Mouse (Mus musculus) intestine, embryonic 14.5 days (tissue): ENCODE data around the gene Cecr2. TPM values are rescaled to one million over a fixed set of nuclear protein-coding genes. Genes with fewer than 3 reads are reported as not detected.

Experiments used
- ATAC-seq: fragments of 200-750 bp; cut with Nextera tagmentation; replicated peaks from 2 replicates; pipeline ENCODE4 v1.8.0; 2017; ENCODE audit warnings: low read depth, moderate number of reproducible peaks, moderate TSS enrichment, moderate library complexity; ENCODE audit not compliant: low FRiP score, low TSS enrichment
- DNase-seq: peaks from one replicate; pipeline ENCODE4 v3.0.0-alpha.2; 2018; ENCODE audit warnings: low spot score
- H3K27ac ChIP-seq: fragments of 300-500 bp; sonication (generic); 2 replicates; pipeline ENCODE4 v1.5.1; 2014; ENCODE audit warnings: low read depth, mild to moderate bottlenecking, control low read depth
- H3K27me3 ChIP-seq: fragments of 300-500 bp; sonication (generic); replicated peaks from 2 replicates; pipeline ENCODE4 v1.6.1; 2014; ENCODE audit warnings: low read length, control low read depth; ENCODE audit not compliant: control insufficient read depth, insufficient read depth
- H3K36me3 ChIP-seq: fragments of 300-500 bp; sonication (generic); 2 replicates; pipeline ENCODE4 v1.6.1; 2014; ENCODE audit warnings: low read length, control low read depth; ENCODE audit not compliant: control insufficient read depth, insufficient read depth
- H3K4me1 ChIP-seq: fragments of 300-500 bp; sonication (generic); replicated peaks from 2 replicates; pipeline ENCODE4 v1.6.1; 2014; ENCODE audit warnings: low read length, control low read depth, mixed read lengths; ENCODE audit not compliant: control insufficient read depth, insufficient read depth
- H3K4me2 ChIP-seq: fragments of 300-500 bp; sonication (generic); 2 replicates; pipeline ENCODE4 v1.6.1; 2014; ENCODE audit warnings: low read length
- H3K4me3 ChIP-seq: fragments of 300-500 bp; sonication (generic); 2 replicates; pipeline ENCODE4 v1.5.1; 2014; ENCODE audit warnings: low read depth, low read length, control low read depth, mixed read lengths
- H3K9ac ChIP-seq: fragments of 300-500 bp; sonication (generic); 2 replicates; pipeline ENCODE4 v1.6.1; 2014; ENCODE audit warnings: mild to moderate bottlenecking, low read length
- H3K9me3 ChIP-seq: fragments of 300-500 bp; sonication (generic); 2 replicates; pipeline ENCODE4 v1.6.1; 2016; ENCODE audit warnings: low read length, control low read depth; ENCODE audit not compliant: control insufficient read depth
- WGBS: fragments of 180-500 bp; shearing (Covaris S2); extraction: QIAGEN DNeasy Blood & Tissue Kit; methylation state at CpG from one replicate; pipeline ENCODE4 v1.1.7; 2014; 5-methylcytosine and 5-hydroxymethylcytosine counted together
- polyA plus RNA-seq: library from polyadenylated mRNA; unstranded; fragments of >200 nt; fragmentation: Nextera tagmentation; extraction: Ambion mirVana; gene quantifications from 2 replicates; pipeline ENCODE4 v1.2.1, GENCODE M21; 2014

The Cecr2 gene
- polyA plus RNA-seq, 1 experiment from 2014 or later, result 1.9 TPM

DNA sequence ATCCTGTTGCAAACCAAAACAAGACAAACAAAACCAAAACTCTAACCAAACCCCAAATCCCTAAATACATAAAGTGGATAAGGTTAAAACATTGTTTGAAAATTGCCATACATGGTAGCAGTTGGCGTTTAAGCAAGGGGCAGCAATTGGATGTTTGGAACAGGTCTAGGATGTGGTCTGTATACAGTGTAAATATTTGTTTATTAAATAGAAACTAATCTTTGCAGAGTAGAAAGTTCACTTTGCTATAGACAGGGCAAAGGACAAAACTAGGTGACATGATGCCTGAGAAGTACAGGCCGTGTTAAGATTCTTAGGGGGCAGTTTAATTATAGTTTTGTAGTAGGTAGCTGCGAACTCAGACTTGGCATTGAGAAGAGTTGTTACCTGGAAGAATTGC lies 18.6 kb downstream of the Cecr2 start:
- no peaks in the 10 kb centered on the region for H3K36me3 ChIP-seq
- H3K9me3 ChIP-seq, result no peaks in the 10 kb centered on the region
- no peak for ATAC-seq
- DNase-seq, result no peak
- no peak overlapping the region for H3K4me3 ChIP-seq
- 80% methylated on average over 3 of the region's 3 CpGs for WGBS
- H3K9ac ChIP-seq, result no peak overlapping the region
- H3K4me2 ChIP-seq, result no peak overlapping the region
- no peak overlapping the region for H3K27ac ChIP-seq
- no peaks in the 10 kb centered on the region for H3K27me3 ChIP-seq
- no peaks in the 10 kb centered on the region for H3K4me1 ChIP-seq

DNA sequence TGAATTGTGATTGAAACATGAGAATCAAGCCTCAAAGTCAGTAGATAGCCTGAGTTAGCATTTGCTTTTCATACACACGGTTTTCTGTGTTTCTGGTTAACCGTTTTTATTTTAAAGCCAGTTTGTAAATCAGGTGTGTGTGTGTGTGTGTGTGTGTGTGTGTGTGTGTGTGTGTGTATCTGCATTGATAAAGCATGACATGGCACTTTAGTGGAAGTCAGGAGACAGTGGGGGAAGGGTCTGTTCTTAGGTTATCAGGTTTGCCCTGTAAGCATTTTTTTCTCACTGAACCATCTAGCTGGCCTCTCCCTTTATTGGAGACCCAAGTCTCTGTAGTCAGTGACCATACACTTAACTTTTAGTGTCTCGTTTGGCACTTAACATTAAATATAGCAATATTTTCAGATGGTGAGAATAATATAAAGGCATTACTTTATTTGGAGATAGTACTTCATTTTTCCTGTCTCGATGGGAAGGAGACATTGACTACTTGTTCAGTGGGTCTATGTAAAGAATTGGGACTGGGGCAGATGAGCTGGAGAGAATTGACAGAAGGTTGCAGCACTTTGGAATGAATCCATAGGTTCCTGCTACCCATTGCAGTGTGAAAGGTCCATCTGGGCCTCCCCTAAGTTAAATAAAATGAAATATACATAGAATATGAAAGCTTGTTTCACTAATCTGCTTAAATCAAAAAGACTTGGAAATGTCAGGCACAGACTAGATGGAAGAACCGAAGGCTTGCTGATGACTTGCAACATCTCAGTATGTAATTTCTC lies 20.9 kb downstream of the Cecr2 start:
- H3K9me3 ChIP-seq, result no peaks in the 10 kb centered on the region
- no peak overlapping the region for H3K27ac ChIP-seq
- H3K36me3 ChIP-seq, result no peaks in the 10 kb centered on the region
- DNase-seq (no peak), ATAC-seq (no peak)
- H3K9ac ChIP-seq, result no peak overlapping the region
- WGBS, result 87% methylated on average over 5 of the region's 5 CpGs
- H3K4me1 ChIP-seq, result no peaks in the 10 kb centered on the region
- H3K27me3 ChIP-seq, result no peaks in the 10 kb centered on the region
- no peak overlapping the region for H3K4me2 ChIP-seq
- no peak overlapping the region for H3K4me3 ChIP-seq

DNA sequence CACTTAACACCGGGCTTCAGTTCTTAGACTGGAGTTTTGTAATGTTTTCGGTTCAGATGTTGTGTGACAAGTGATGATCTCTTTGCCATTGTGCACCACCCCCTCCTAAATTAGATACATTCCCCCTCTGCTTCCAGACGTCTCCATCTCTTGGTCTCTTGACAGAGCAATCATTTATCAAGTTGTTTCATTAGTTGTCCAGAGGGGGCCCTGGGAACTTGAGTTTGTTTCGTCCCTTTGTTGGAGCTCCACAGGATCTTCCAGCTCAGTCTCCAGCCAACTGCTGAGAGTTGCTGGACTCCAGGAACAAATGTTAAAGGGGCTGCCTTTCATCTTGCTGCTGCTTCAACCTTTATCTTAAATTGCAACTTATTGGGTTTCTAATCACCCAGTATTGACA lies 34.1 kb downstream of the Cecr2 start:
- H3K4me2 ChIP-seq, result no peak overlapping the region
- no peak overlapping the region for H3K4me3 ChIP-seq
- no peak for DNase-seq
- no peaks in the 10 kb centered on the region for H3K4me1 ChIP-seq
- no peaks in the 10 kb centered on the region for H3K27me3 ChIP-seq
- H3K27ac ChIP-seq, result no peak overlapping the region
- no peaks in the 10 kb centered on the region for H3K36me3 ChIP-seq
- 36% methylated on average over 4 of the region's 4 CpGs for WGBS
- H3K9me3 ChIP-seq, result no peaks in the 10 kb centered on the region
- no peak for ATAC-seq
- no peak overlapping the region for H3K9ac ChIP-seq

DNA sequence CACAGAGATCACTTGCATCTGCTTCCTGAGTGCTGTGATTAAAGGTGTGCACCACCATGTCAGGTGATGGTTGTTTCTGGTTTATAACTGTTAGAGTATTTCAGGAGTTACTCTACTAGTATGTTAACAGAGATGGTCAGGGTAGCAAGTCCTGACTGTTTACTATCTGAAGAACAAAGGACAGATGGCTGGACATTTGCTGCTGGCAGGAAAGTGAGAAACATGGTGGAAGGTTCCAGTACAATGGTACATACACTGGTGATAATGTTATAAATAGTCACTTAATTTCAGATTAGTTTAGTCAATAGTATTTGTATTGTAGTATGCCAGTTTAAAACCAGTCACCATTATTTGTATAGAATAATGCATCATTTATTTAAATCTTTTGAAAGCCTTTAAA lies 38.2 kb downstream of the Cecr2 start:
- Histone ChIP-seq H3K9ac (no peak overlapping the region), H3K9me3 (no peaks in the 10 kb centered on the region), H3K27me3 (no peaks in the 10 kb centered on the region), H3K4me1 (no peaks in the 10 kb centered on the region), H3K4me3 (no peak overlapping the region), H3K36me3 (no peaks in the 10 kb centered on the region), H3K4me2 (no peak overlapping the region), H3K27ac (no peak overlapping the region)
- no peak for ATAC-seq
- DNase-seq, result no peak

DNA sequence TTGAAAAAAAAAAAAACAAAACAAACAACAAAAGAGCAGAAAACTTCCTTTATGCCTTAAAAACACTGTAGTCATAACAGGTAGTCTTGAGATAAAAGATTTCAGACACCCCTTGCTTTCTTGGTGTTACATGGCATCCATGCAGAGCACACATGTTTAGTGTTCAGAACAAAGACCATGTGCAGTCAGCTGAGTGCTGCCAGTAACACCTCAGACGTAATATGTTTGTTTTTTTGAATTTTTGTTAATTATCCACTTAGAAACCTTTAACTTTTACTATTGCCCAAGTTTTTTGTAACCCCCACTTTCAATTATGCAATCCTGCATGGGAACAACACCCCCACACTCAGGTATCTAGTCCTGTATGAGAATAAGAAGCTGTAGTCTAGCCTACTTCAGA lies 42.6 kb downstream of the Cecr2 start:
- H3K9me3 ChIP-seq, result no peaks in the 10 kb centered on the region
- no peak for ATAC-seq
- WGBS, result 59% methylated on average over 1 of the region's 1 CpGs

DNA sequence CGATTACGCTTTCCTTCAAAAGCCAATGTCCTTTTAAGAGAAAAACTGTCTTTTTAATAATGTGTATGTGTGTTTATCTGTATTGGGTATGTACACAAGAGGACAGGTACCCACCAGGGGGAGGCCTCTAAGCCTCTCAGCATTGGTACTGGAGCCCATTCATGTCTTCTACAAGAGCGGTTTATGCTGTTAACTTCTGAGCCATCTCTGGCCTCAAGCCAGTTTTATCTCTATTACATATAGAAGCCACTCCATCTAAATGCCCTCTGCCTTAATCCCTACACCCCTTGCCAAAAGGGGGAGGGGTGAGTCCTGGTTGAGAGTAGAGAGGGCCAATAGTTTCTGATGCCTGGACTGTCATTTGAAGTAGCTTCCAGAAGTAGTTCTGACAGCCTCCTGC lies 48.6 kb downstream of the Cecr2 start:
- Histone ChIP-seq H3K4me2 (no peak overlapping the region), H3K4me3 (no peak overlapping the region), H3K27me3 (no peaks in the 10 kb centered on the region), H3K36me3 (no peaks in the 10 kb centered on the region), H3K9ac (no peak overlapping the region), H3K9me3 (no peaks in the 10 kb centered on the region), H3K27ac (no peak overlapping the region), H3K4me1 (no peaks in the 10 kb centered on the region)
- DNase-seq (no peak), ATAC-seq (no peak)
- 89% methylated on average over 3 of the region's 3 CpGs for WGBS

More for the DNA sequence above, 42.6 kb downstream of the Cecr2 start:
- Histone ChIP-seq H3K9ac (no peak overlapping the region), H3K36me3 (no peaks in the 10 kb centered on the region), H3K4me1 (no peaks in the 10 kb centered on the region), H3K4me3 (no peak overlapping the region), H3K27me3 (no peaks in the 10 kb centered on the region), H3K27ac (no peak overlapping the region), H3K4me2 (no peak overlapping the region)
- no peak for DNase-seq

DNA sequence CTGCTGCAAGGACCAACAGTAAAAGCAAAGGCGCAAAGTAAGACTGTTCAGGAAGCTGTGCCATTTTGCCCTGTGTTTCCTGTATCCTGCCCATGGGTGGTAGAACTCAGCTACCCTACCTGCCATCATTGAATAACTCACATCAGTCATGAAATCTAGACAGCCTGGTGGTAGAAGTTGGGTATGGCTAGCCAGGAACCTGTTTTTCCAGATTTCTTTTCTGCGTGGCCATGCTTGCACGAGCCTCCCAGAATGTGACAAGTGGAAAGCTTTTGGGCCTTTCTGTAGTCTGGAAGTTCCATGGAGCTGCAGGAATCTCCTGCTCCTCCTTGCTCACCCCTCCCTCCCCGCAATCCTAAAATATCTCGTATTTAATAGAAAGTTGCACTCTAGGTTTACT lies 49.1 kb downstream of the Cecr2 start:
- no peaks in the 10 kb centered on the region for H3K4me1 ChIP-seq
- H3K27me3 ChIP-seq, result no peaks in the 10 kb centered on the region
- H3K27ac ChIP-seq, result no peak overlapping the region
- no peak overlapping the region for H3K9ac ChIP-seq
- H3K9me3 ChIP-seq, result no peaks in the 10 kb centered on the region
- no peaks in the 10 kb centered on the region for H3K36me3 ChIP-seq
- no peak overlapping the region for H3K4me2 ChIP-seq
- H3K4me3 ChIP-seq, result no peak overlapping the region
- 75% methylated on average over 5 of the region's 5 CpGs for WGBS
- DNase-seq (no peak), ATAC-seq (no peak)

DNA sequence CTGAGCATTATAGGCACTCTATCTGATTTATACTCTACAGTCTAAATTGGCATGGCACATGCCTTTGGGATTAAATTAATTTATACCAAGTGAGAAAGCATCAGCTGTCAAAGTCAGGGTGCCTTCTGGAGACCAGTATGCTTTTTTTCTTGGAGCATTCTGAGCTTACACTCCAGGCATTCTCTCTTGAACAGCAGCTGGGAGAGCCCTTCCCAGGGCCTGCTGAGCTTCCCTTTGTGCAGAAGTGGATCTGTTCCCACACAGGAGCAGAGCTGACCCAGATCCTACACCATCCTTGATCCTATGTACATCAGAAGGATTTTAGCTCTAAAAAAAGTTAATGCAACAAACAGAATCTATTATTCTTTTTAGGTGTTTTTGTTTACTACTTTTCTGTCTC lies 49.7 kb downstream of the Cecr2 start:
- Histone ChIP-seq H3K9me3 (no peaks in the 10 kb centered on the region), H3K27me3 (no peaks in the 10 kb centered on the region), H3K9ac (no peak overlapping the region), H3K4me2 (no peak overlapping the region), H3K36me3 (no peaks in the 10 kb centered on the region), H3K4me3 (no peak overlapping the region), H3K4me1 (no peaks in the 10 kb centered on the region), H3K27ac (no peak overlapping the region)
- ATAC-seq, result no peak
- no peak for DNase-seq

DNA sequence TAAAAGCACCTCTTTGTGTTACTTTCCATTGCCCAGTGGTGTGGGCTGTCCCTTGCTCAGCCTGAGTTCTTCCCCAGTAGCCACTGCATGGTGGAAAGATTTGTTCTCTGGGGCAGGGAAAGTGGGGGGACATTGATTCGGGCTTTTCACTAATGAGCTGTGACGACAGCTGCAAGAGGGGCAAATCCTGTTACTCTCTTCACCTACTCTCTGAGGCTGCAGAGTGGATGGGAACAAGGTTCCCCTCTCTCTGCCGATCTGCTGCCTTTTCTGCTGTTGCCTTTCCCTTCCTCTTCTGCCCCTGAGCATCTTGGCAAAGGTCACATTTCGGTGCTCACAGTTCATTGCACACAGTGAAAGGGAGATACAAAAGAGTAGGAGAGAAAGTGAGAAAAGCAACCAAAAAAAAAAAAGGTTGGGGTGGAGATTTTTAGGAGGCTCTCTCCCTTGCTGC lies 50.4 kb downstream of the Cecr2 start:
- Histone ChIP-seq H3K27me3 (no peaks in the 10 kb centered on the region), H3K4me1 (no peaks in the 10 kb centered on the region), H3K4me3 (no peak overlapping the region), H3K9me3 (no peaks in the 10 kb centered on the region), H3K27ac (no peak overlapping the region), H3K4me2 (no peak overlapping the region), H3K36me3 (no peaks in the 10 kb centered on the region), H3K9ac (no peak overlapping the region)
- DNase-seq, result no peak
- ATAC-seq, result no peak
- WGBS, result 24% methylated on average over 4 of the region's 4 CpGs
